Mouse (Mus musculus) heart, postnatal 14 days (tissue): ENCODE results near the gene Ly6c1. TPM values are rescaled to one million over a fixed set of nuclear protein-coding genes. Genes with fewer than 3 reads are reported as not detected.

ENCODE experiments used
- total RNA-seq, 2 experiments: library from RNA; stranded (reverse); gene quantifications; 2 replicates each; pipeline ENCODE4 v1.2.3; 2021

Gene Ly6c1
- total RNA-seq, 2 experiments from 2014 or later = 306 to 320 TPM

Other genes starting within 250 kb of the Ly6c1 start
- not detected for gene Gml2, start 229.8 kb downstream of the Ly6c1 start, total RNA-seq
- under 1 TPM in 1 of 2 experiments, not detected in 1; 0.14 TPM for gene 2010109I03Rik, start 151.8 kb downstream of the Ly6c1 start, total RNA-seq
- under 1 TPM; 0.50 to 0.56 TPM for gene Ly6i, start 65.4 kb downstream of the Ly6c1 start, total RNA-seq
- 10 to 100 TPM; 77.9 to 78.5 TPM for gene Ly6a, start 50.8 kb downstream of the Ly6c1 start, total RNA-seq
- gene Ly6c2, start 63.1 kb upstream of the Ly6c1 start, total RNA-seq = 10 to 100 TPM; 10.7 to 13.3 TPM
- gene Ly6g, start 106.4 kb upstream of the Ly6c1 start, total RNA-seq = not detected
- not detected for gene BC025446, start 167.5 kb upstream of the Ly6c1 start, total RNA-seq
- gene Ly6f, start 219.6 kb upstream of the Ly6c1 start, total RNA-seq = not detected